Mouse (Mus musculus) liver, adult 2 months (tissue): ENCODE results near the gene Hcn3. TPM values are rescaled to one million over a fixed set of nuclear protein-coding genes. Genes with fewer than 3 reads are reported as not detected.

Source experiments
- DNase-seq: peaks from one replicate; pipeline ENCODE4 v3.0.0-alpha.2; 2011; ENCODE audit warnings: low read depth, low spot score; ENCODE audit errors: extremely low read depth
- H3K27ac ChIP-seq: fragments of 200-500 bp; replicated peaks from 2 replicates; pipeline ENCODE4 v1.5.1; 2012; ENCODE audit warnings: low read depth, mild to moderate bottlenecking, control low read depth, inconsistent platforms, low read length; ENCODE audit not compliant: insufficient read depth
- H3K27me3 ChIP-seq: fragments of 200-500 bp; 2 replicates; pipeline ENCODE4 v1.6.1; 2012; ENCODE audit warnings: mild to moderate bottlenecking, moderate library complexity, low read length, inconsistent platforms; ENCODE audit not compliant: control insufficient read depth, insufficient read depth
- H3K36me3 ChIP-seq: fragments of 200-500 bp; 2 replicates; pipeline ENCODE4 v1.6.1; 2012; ENCODE audit warnings: low read length, inconsistent platforms; ENCODE audit not compliant: control insufficient read depth, insufficient read depth
- H3K4me1 ChIP-seq: fragments of 200-500 bp; 2 replicates; pipeline ENCODE4 v1.6.1; 2011; ENCODE audit warnings: low read length; ENCODE audit not compliant: control insufficient read depth, insufficient read depth
- H3K4me3 ChIP-seq: fragments of 200-500 bp; 2 replicates; pipeline ENCODE4 v1.5.1; 2011; ENCODE audit warnings: low read depth, mild to moderate bottlenecking, control low read depth, low read length, moderate library complexity; ENCODE audit not compliant: insufficient read depth
- H3K79me2 ChIP-seq: fragments of 200-500 bp; 2 replicates; pipeline ENCODE4 v1.6.1; 2012; ENCODE audit warnings: inconsistent platforms, mild to moderate bottlenecking, low read length, moderate library complexity; ENCODE audit not compliant: control insufficient read depth, insufficient read depth
- H3K9ac ChIP-seq: fragments of 200-500 bp; 2 replicates; pipeline ENCODE4 v1.6.1; 2012; ENCODE audit warnings: low read depth, mild to moderate bottlenecking, control low read depth, inconsistent platforms, low read length
- CTCF ChIP-seq: fragments of 200-500 bp; IDR thresholded peaks from 2 replicates; pipeline ENCODE4 v1.5.1; 2011; ENCODE audit warnings: low read depth, low read length, control low read depth
- POLR2A ChIP-seq: fragments of 200-500 bp; IDR thresholded peaks from 2 replicates; pipeline ENCODE4 v1.6.1; 2011; ENCODE audit warnings: low read length, control low read depth; ENCODE audit not compliant: insufficient read depth; ENCODE audit errors: extremely low read depth
- WGBS: fragments of 180-500 bp; shearing (Covaris S2); methylation state at CpG from one replicate; pipeline ENCODE4 v1.1.7; 2018; 5-methylcytosine and 5-hydroxymethylcytosine counted together
- polyA plus RNA-seq: library from polyadenylated mRNA; depleted of rRNA; stranded (reverse); fragments of >200 nt; gene quantifications from 2 replicates; pipeline ENCODE4 v1.2.3, GENCODE M21; 2012
- total RNA-seq: library from RNA; depleted of rRNA; stranded (reverse); fragments of >200 nt; gene quantifications from 2 replicates; pipeline ENCODE4 v1.2.3, GENCODE M21; 2014

Hcn3 gene
- total and polyA plus RNA-seq, 2 experiments = 0.09 to 0.44 TPM

GRCm38 (mm10) chr3:89177242-89178106 is 17.5 kb upstream of the Hcn3 start, which contains the start of gene Scamp3:
Gene Scamp3 (plus strand): TSS chr3:89177473.
- WGBS = under 1% methylated on average over 43 of the region's 43 CpGs
- H3K9ac ChIP-seq = peak within 1 kb of the TSS; percentile 76
- DNase-seq = peak; percentile 98
- TF ChIP-seq CTCF = no peak
- peak; percentile 69; the same call in 1 of the 2 replicates for TF ChIP-seq POLR2A
- peaks cover 33% of the 10 kb centered on the region for H3K36me3 ChIP-seq
- H3K4me1 ChIP-seq = peaks cover 4% of the 10 kb centered on the region
- H3K79me2 ChIP-seq = no peaks in the 10 kb centered on the region
- peak within 1 kb of the TSS; percentile 67 for H3K27ac ChIP-seq
- H3K4me3 ChIP-seq = peak within 1 kb of the TSS; percentile 78
- no peaks in the 10 kb centered on the region for H3K27me3 ChIP-seq

- no peak overlapping the region for H3K4me3 ChIP-seq
- no peak overlapping the region for H3K27ac ChIP-seq
- H3K4me1 ChIP-seq = peaks cover 4% of the 10 kb centered on the region
- no peak for TF ChIP-seq CTCF
- TF ChIP-seq POLR2A = no peak
- H3K36me3 ChIP-seq = peaks cover 41% of the 10 kb centered on the region
- DNase-seq = no peak
- 85% methylated on average over 7 of the region's 7 CpGs for WGBS
- H3K79me2 ChIP-seq = no peaks in the 10 kb centered on the region
- H3K27me3 ChIP-seq = no peaks in the 10 kb centered on the region
- H3K9ac ChIP-seq = no peak overlapping the region
These were observed 16.4 kb upstream of the Hcn3 start for GRCm38 (mm10) chr3:89176421-89176820.

- Histone ChIP-seq H3K79me2 (no peaks in the 10 kb centered on the region), H3K4me3 (no peak overlapping the region), H3K9ac (no peak overlapping the region), H3K27ac (no peak overlapping the region), H3K27me3 (no peaks in the 10 kb centered on the region), H3K36me3 (peaks cover 45% of the 10 kb centered on the region), H3K4me1 (peaks cover 4% of the 10 kb centered on the region)
- TF ChIP-seq POLR2A (no peak), CTCF (no peak)
- no peak for DNase-seq
- WGBS = 91% methylated on average over 10 of the region's 10 CpGs
These were observed 15.5 kb upstream of the Hcn3 start for GRCm38 (mm10) chr3:89175544-89175943.

- H3K36me3 ChIP-seq = peaks cover 48% of the 10 kb centered on the region
- no peak for DNase-seq
These were observed 14.8 kb upstream of the Hcn3 start for GRCm38 (mm10) chr3:89174844-89175243.

GRCm38 (mm10) chr3:89166945-89167344 is 6.9 kb upstream of the Hcn3 start:
- H3K27me3 ChIP-seq = no peaks in the 10 kb centered on the region
- 96% methylated on average over 19 of the region's 19 CpGs for WGBS
- H3K36me3 ChIP-seq = peaks cover 40% of the 10 kb centered on the region

More at GRCm38 (mm10) chr3:89174844-89175243, 14.8 kb upstream of the Hcn3 start:
- no peak for TF ChIP-seq POLR2A
- TF ChIP-seq CTCF = no peak
- no peaks in the 10 kb centered on the region for H3K79me2 ChIP-seq
- no peak overlapping the region for H3K27ac ChIP-seq
- 96% methylated on average over 11 of the region's 11 CpGs for WGBS
- H3K4me3 ChIP-seq = no peak overlapping the region
- H3K4me1 ChIP-seq = peaks cover 4% of the 10 kb centered on the region
- H3K27me3 ChIP-seq = no peaks in the 10 kb centered on the region
- no peak overlapping the region for H3K9ac ChIP-seq

More at GRCm38 (mm10) chr3:89166945-89167344, 6.9 kb upstream of the Hcn3 start:
- TF ChIP-seq CTCF (no peak), POLR2A (no peak)
- H3K9ac ChIP-seq = no peak overlapping the region
- H3K4me1 ChIP-seq = peaks cover 15% of the 10 kb centered on the region
- DNase-seq = no peak
- no peak overlapping the region for H3K4me3 ChIP-seq
- peaks cover 3% of the 10 kb centered on the region; the same call in 1 of the 2 replicates for H3K79me2 ChIP-seq
- no peak overlapping the region for H3K27ac ChIP-seq
